Mouse (Mus musculus) neural tube, embryonic 12.5 days (tissue): ENCODE results near the gene Hcrt. TPM values are rescaled to one million over a fixed set of nuclear protein-coding genes. Genes with fewer than 3 reads are reported as not detected.
"Not testable (repeated sequence)": the region's sequence is repeated elsewhere in the genome, so short reads cannot be mapped to it uniquely, and the experiment has no call there.

ENCODE experiments used
- ATAC-seq: fragments of 200-750 bp; cut with Nextera tagmentation; 2 replicates; pipeline ENCODE4 v1.8.0; 2017; ENCODE audit warnings: low read depth, mild to moderate bottlenecking, moderate TSS enrichment, moderate library complexity; ENCODE audit not compliant: low FRiP score
- H3K27ac ChIP-seq: fragments of 300-500 bp; sonication (generic); 2 replicates; pipeline ENCODE4 v1.5.1; 2016
- H3K27me3 ChIP-seq: fragments of 300-500 bp; sonication (generic); replicated peaks from 2 replicates; pipeline ENCODE4 v1.6.1; 2016; ENCODE audit warnings: mild to moderate bottlenecking
- H3K36me3 ChIP-seq: fragments of 300-500 bp; sonication (generic); 2 replicates; pipeline ENCODE4 v1.6.1; 2016; ENCODE audit warnings: mild to moderate bottlenecking
- H3K4me1 ChIP-seq: fragments of 300-500 bp; sonication (generic); 2 replicates; pipeline ENCODE4 v1.6.1; 2016
- H3K4me2 ChIP-seq: fragments of 300-500 bp; sonication (generic); replicated peaks from 2 replicates; pipeline ENCODE4 v1.6.1; 2016; ENCODE audit warnings: mild to moderate bottlenecking
- H3K4me3 ChIP-seq: fragments of 300-500 bp; sonication (generic); 2 replicates; pipeline ENCODE4 v1.5.1; 2016
- H3K9ac ChIP-seq: fragments of 300-500 bp; sonication (generic); 2 replicates; pipeline ENCODE4 v1.6.1; 2016; ENCODE audit warnings: mild to moderate bottlenecking
- H3K9me3 ChIP-seq: fragments of 300-500 bp; sonication (generic); 2 replicates; pipeline ENCODE4 v1.6.1; 2016; ENCODE audit warnings: mild to moderate bottlenecking
- WGBS: fragments of 180-500 bp; shearing (Covaris S2); methylation state at CpG from one replicate; pipeline ENCODE4 v1.1.7; 2016; 5-methylcytosine and 5-hydroxymethylcytosine counted together
- polyA plus RNA-seq: library from polyadenylated mRNA; unstranded; fragments of >200 nt; fragmentation: Nextera tagmentation; extraction: Ambion mirVana; gene quantifications from 2 replicates; pipeline ENCODE4 v1.2.1, GENCODE M21; 2016

Gene Hcrt
- 0.38 TPM in 1 of 2 replicates, not detected in the other for polyA plus RNA-seq

- H3K9me3 ChIP-seq, result no peaks in the 10 kb centered on the region
- no peak within 1 kb of the TSS for H3K27ac ChIP-seq
- H3K4me3 ChIP-seq, result peak within 1 kb of the TSS; percentile 38
- H3K36me3 ChIP-seq, result no peaks in the 10 kb centered on the region
- peak within 1 kb of the TSS; percentile 73 for H3K4me2 ChIP-seq
- peaks cover 14% of the 10 kb centered on the region for H3K4me1 ChIP-seq
- 86% methylated on average over 7 of the region's 7 CpGs for WGBS
- peaks cover 35% of the 10 kb centered on the region for H3K27me3 ChIP-seq
- H3K9ac ChIP-seq, result peak within 1 kb of the TSS; percentile 53; the same call in 1 of the 2 replicates
- no peak for ATAC-seq
These were observed at the start of gene Hcrt for GRCm38 (mm10) chr11:100762831-100763230. Gene Hcrt (minus strand): TSS chr11:100762931.

- H3K27ac ChIP-seq, result no peak overlapping the region
- WGBS, result 95% methylated on average over 2 of the region's 2 CpGs
- ATAC-seq, result no peak
- H3K36me3 ChIP-seq, result no peaks in the 10 kb centered on the region
- H3K4me1 ChIP-seq, result no peaks in the 10 kb centered on the region
- no peak overlapping the region for H3K4me2 ChIP-seq
- no peaks in the 10 kb centered on the region for H3K27me3 ChIP-seq
- H3K4me3 ChIP-seq, result no peak overlapping the region
- no peaks in the 10 kb centered on the region for H3K9me3 ChIP-seq
- no peak overlapping the region for H3K9ac ChIP-seq
These were observed 48.4 kb upstream of the Hcrt start for GRCm38 (mm10) chr11:100811132-100811531.

DNA sequence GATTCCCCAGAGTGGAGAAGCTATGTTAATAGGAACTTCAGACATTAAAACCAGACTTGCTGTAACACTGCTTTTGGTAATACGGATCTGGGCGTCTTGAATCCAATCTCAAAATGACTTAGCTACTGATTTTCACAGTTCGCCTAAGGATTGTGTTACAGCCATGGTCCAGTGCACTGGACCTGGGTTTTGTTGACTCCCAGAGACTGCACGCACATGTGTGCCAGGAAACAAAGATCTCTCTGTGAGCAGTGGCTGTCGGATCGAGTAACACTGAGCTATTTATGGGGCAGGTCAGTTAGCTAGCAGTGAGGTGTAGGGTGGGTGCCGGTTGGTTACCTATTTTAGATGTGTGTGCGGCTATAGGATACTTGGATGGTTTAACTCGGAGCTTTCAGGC, 47.8 kb upstream of the Hcrt start:
- H3K9ac ChIP-seq, result no peak overlapping the region
- H3K9me3 ChIP-seq, result no peaks in the 10 kb centered on the region
- H3K27me3 ChIP-seq, result no peaks in the 10 kb centered on the region
- H3K4me1 ChIP-seq, result no peaks in the 10 kb centered on the region
- 79% methylated on average over 9 of the region's 9 CpGs for WGBS
- H3K27ac ChIP-seq, result no peak overlapping the region
- ATAC-seq, result no peak
- no peaks in the 10 kb centered on the region for H3K36me3 ChIP-seq
- H3K4me2 ChIP-seq, result no peak overlapping the region
- no peak overlapping the region for H3K4me3 ChIP-seq

GRCm38 (mm10) chr11:100806380-100807305, 43.9 kb upstream of the Hcrt start:
- no peak overlapping the region for H3K9ac ChIP-seq
- H3K4me1 ChIP-seq, result no peaks in the 10 kb centered on the region
- no peaks in the 10 kb centered on the region for H3K27me3 ChIP-seq
- no peak overlapping the region for H3K4me2 ChIP-seq
- H3K9me3 ChIP-seq, result no peaks in the 10 kb centered on the region
- ATAC-seq, result no peak
- H3K27ac ChIP-seq, result no peak overlapping the region
- 77% methylated on average over 20 of the region's 20 CpGs for WGBS
- H3K36me3 ChIP-seq, result peaks cover 28% of the 10 kb centered on the region
- H3K4me3 ChIP-seq, result no peak overlapping the region

GRCm38 (mm10) chr11:100805535-100805934, 42.8 kb upstream of the Hcrt start:
- no peaks in the 10 kb centered on the region for H3K9me3 ChIP-seq
- ATAC-seq, result no peak
- 86% methylated on average over 7 of the region's 7 CpGs for WGBS
- H3K4me3 ChIP-seq, result no peak overlapping the region
- H3K9ac ChIP-seq, result no peak overlapping the region
- no peaks in the 10 kb centered on the region for H3K4me1 ChIP-seq
- peaks cover 35% of the 10 kb centered on the region for H3K36me3 ChIP-seq
- no peaks in the 10 kb centered on the region for H3K27me3 ChIP-seq
- H3K4me2 ChIP-seq, result no peak overlapping the region
- H3K27ac ChIP-seq, result no peak overlapping the region

DNA sequence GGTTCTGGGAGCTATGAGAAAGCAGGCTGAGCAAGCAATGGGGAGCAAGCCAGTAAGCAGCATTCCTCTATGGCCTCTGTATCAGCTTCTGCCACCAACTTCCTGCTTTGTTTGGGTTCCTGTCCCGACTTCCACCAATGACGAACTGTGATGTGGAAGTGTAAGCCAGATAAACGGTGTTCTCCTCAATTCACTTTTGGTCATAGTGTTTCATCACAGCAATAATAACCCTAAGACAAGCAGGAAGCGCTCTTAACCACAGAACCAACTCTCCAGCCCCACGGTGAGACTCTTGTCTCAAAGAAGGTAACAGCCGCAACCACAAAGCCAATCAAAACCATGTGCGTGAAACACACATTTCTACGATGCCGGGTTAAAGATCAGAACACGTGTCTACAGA, 41.7 kb upstream of the Hcrt start:
- WGBS, result 95% methylated on average over 10 of the region's 10 CpGs
- Histone ChIP-seq H3K4me1 (peaks cover 9% of the 10 kb centered on the region), H3K9ac (no peak overlapping the region), H3K4me3 (no peak overlapping the region), H3K27me3 (no peaks in the 10 kb centered on the region), H3K4me2 (no peak overlapping the region), H3K9me3 (no peaks in the 10 kb centered on the region), H3K36me3 (peaks cover 35% of the 10 kb centered on the region), H3K27ac (no peak overlapping the region)
- no peak for ATAC-seq

DNA sequence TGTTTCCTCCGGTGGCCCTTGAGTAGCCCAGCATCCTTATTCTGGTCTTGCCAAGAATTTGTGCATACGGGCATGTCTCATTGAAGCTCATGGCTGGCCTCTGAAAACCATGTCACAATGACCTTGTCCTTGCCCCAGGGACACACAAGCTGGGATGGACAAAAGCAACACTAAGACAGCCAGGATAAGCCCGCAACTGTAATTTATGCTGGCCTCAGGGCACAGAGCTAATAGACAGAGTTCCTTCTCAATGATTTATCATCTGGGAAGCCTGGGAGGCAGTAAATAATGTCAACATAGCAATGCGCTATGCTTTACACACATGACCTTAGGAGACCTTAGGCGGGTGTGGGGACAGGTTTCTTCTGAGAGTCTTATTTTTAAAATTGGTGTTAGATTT, 36.7 kb upstream of the Hcrt start:
- no peak overlapping the region for H3K27ac ChIP-seq
- no peak overlapping the region for H3K4me3 ChIP-seq
- peaks cover 37% of the 10 kb centered on the region for H3K36me3 ChIP-seq
- no peak overlapping the region for H3K4me2 ChIP-seq
- no peaks in the 10 kb centered on the region for H3K9me3 ChIP-seq
- peaks cover 12% of the 10 kb centered on the region for H3K4me1 ChIP-seq
- H3K27me3 ChIP-seq, result no peaks in the 10 kb centered on the region
- 35% methylated on average over 5 of the region's 5 CpGs for WGBS
- ATAC-seq, result no peak
- no peak overlapping the region for H3K9ac ChIP-seq

DNA sequence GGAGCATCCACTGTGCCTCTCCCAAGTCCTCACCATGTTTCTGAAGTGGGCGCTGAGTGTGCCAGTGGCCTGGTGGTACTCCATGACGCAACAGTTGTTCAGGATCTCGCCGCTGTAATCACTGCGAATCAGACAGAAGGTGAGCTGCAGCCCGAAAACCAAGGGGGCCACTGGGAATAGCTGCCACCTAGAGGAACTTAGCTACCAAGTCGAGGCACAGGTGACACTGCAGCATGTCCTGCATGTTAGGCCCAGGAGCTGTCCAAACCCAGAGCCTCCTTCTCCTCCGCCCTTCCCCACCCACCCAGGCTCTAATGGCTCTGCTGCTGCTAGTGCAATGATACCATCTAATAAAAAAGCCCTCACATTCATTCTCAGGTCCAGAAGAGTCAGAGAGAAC, 33.9 kb upstream of the Hcrt start:
- no peaks in the 10 kb centered on the region for H3K27me3 ChIP-seq
- no peak overlapping the region for H3K4me2 ChIP-seq
- H3K9me3 ChIP-seq, result no peaks in the 10 kb centered on the region
- no peak overlapping the region for H3K27ac ChIP-seq
- H3K4me1 ChIP-seq, result peaks cover 12% of the 10 kb centered on the region
- 68% methylated on average over 8 of the region's 8 CpGs for WGBS
- peaks cover 13% of the 10 kb centered on the region; the same call in 1 of the 2 replicates for H3K36me3 ChIP-seq
- no peak overlapping the region for H3K9ac ChIP-seq
- H3K4me3 ChIP-seq, result no peak overlapping the region
- ATAC-seq, result no peak

DNA sequence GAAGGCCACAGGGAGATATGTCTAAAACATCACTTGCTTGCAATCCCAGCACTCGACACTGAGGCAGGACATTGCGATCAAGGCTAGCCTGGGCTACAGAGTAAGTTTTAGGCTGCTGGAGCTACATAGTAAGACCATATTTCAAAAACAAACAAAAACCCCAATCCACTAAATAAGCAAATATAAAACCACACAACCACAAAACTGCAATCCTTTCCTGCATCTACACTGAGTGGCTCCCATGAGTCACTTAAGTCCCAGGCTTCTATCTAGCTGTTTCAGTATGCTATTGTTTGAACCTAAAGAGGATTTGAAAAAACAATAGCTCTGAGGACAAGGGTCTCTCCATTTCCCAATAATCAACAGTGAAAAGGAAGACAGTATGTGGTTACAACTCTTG, 32.7 kb upstream of the Hcrt start:
- ATAC-seq, result no peak
- H3K27ac ChIP-seq, result no peak overlapping the region
- H3K9me3 ChIP-seq, result no peaks in the 10 kb centered on the region
- WGBS, result 95% methylated on average over 2 of the region's 2 CpGs
- no peak overlapping the region for H3K4me2 ChIP-seq
- H3K27me3 ChIP-seq, result no peaks in the 10 kb centered on the region
- H3K36me3 ChIP-seq, result peaks cover 6% of the 10 kb centered on the region; the same call in 1 of the 2 replicates
- peaks cover 12% of the 10 kb centered on the region for H3K4me1 ChIP-seq
- H3K9ac ChIP-seq, result no peak overlapping the region
- H3K4me3 ChIP-seq, result no peak overlapping the region

GRCm38 (mm10) chr11:100791457-100792049, 28.8 kb upstream of the Hcrt start:
- Histone ChIP-seq H3K27me3 (no peaks in the 10 kb centered on the region), H3K9me3 (no peaks in the 10 kb centered on the region), H3K4me3 (no peak overlapping the region), H3K4me2 (no peak overlapping the region), H3K36me3 (peaks cover 20% of the 10 kb centered on the region; the same call in 1 of the 2 replicates), H3K4me1 (no peaks in the 10 kb centered on the region), H3K27ac (no peak overlapping the region), H3K9ac (no peak overlapping the region)
- 94% methylated on average over 2 of the region's 2 CpGs for WGBS
- no peak for ATAC-seq

DNA sequence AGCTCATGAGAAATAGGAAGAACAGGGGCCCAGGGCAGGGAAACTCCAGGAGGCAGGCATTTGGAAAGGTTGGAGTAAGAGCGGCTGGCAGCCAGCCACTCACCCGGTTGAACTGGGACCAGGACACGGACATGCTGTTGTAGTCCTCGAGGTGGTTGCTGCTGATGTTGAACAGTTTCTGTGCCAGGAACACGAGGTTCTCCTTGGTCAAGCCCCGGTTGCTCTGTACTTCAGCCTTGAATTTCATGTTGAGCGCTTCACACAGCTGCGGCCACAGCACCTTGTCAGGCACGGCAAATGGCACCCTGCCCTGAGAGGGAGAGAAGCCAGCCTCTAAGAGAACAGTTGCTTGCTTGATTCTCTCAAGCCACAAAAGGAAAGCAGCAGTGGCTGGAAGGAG, 27.9 kb upstream of the Hcrt start:
- ATAC-seq, H3K27ac ChIP-seq, H3K4me3 ChIP-seq, H3K9me3 ChIP-seq, H3K27me3 ChIP-seq, H3K4me2 ChIP-seq, H3K4me1 ChIP-seq, H3K9ac ChIP-seq: not testable (repeated sequence)
- WGBS, result 90% methylated on average over 9 of the region's 9 CpGs
- H3K36me3 ChIP-seq, result peaks cover 15% of the 10 kb centered on the region; the same call in 1 of the 2 replicates

GRCm38 (mm10) chr11:100789702-100790101, 27.0 kb upstream of the Hcrt start:
- Histone ChIP-seq H3K4me3 (no peak overlapping the region), H3K9ac (no peak overlapping the region), H3K4me2 (no peak overlapping the region), H3K9me3 (no peaks in the 10 kb centered on the region), H3K36me3 (peaks cover 15% of the 10 kb centered on the region; the same call in 1 of the 2 replicates), H3K27me3 (no peaks in the 10 kb centered on the region), H3K27ac (no peak overlapping the region), H3K4me1 (no peaks in the 10 kb centered on the region)
- no peak for ATAC-seq
- 82% methylated on average over 3 of the region's 3 CpGs for WGBS
